Mouse (Mus musculus): Measurements from ENCODE around the gene Ltb.

DNA sequence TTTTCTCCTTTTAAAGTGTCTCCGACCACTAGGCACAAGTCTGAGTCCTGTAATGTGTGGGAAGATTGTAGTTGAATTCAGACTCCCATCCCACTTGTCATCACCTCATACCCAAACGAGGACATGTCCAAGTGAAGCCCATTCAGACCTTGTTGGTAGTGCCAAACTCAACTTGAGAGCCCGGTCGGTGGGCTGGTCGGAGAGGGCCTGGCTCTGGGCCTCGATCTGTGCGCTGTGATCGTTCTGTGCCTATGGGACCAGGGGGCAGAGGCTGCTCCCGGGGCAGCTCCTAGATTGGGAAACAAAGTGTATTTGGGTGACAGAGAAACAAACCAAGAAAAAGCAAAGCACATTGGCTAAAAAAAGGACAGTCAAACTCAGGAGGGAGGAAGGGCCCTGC lies 41.2 kb upstream of the Ltb start:
- TF ChIP-seq CTCF (IDR thresholded peaks at IDR 0.05; ENCODE audit: borderline replicate concordance, extremely low read depth, insufficient read depth, insufficient read length) (no peak), POLR2A (IDR thresholded peaks at IDR 0.05; ENCODE audit: borderline replicate concordance, extremely low read depth, insufficient read depth, insufficient read length, poor library complexity, severe bottlenecking) (no peak)

Measured in brain, embryonic 14.5 days (tissue).